Mouse (Mus musculus) neural tube, embryonic 14.5 days (tissue): ENCODE results near the gene Vmn1r195. TPM values are rescaled to one million over a fixed set of nuclear protein-coding genes. Genes with fewer than 3 reads are reported as not detected.
"Not testable (repeated sequence)": the region's sequence is repeated elsewhere in the genome, so short reads cannot be mapped to it uniquely, and the experiment has no call there.

Source experiments
- ATAC-seq: fragments of 200-750 bp; cut with Nextera tagmentation; 2 replicates; pipeline ENCODE4 v1.8.0; 2017; ENCODE audit warnings: low read depth, mild to moderate bottlenecking, moderate TSS enrichment, moderate library complexity
- H3K27ac ChIP-seq: fragments of 300-500 bp; sonication (generic); 2 replicates; pipeline ENCODE4 v1.5.1; 2014; ENCODE audit warnings: low read depth, mild to moderate bottlenecking, control low read depth, low read length, moderate library complexity, mixed read lengths
- H3K27me3 ChIP-seq: fragments of 300-500 bp; sonication (generic); 2 replicates; pipeline ENCODE4 v1.6.1; 2014; ENCODE audit warnings: low read length; ENCODE audit not compliant: control insufficient read depth, insufficient read depth
- H3K36me3 ChIP-seq: fragments of 300-500 bp; sonication (generic); 2 replicates; pipeline ENCODE4 v1.6.1; 2014; ENCODE audit warnings: low read length, mixed read lengths; ENCODE audit not compliant: control insufficient read depth, insufficient read depth
- H3K4me1 ChIP-seq: fragments of 300-500 bp; sonication (generic); 2 replicates; pipeline ENCODE4 v1.6.1; 2014; ENCODE audit warnings: low read length; ENCODE audit not compliant: control insufficient read depth, insufficient read depth
- H3K4me2 ChIP-seq: fragments of 300-500 bp; sonication (generic); 2 replicates; pipeline ENCODE4 v1.6.1; 2014; ENCODE audit warnings: mild to moderate bottlenecking, low read depth, low read length, control low read depth
- H3K4me3 ChIP-seq: fragments of 300-500 bp; sonication (generic); 2 replicates; pipeline ENCODE4 v1.5.1; 2014; ENCODE audit warnings: low read depth, low read length, control low read depth, mixed read lengths
- H3K9ac ChIP-seq: fragments of 300-500 bp; sonication (generic); replicated peaks from 2 replicates; pipeline ENCODE4 v1.6.1; 2014; ENCODE audit warnings: low read depth, mild to moderate bottlenecking, control low read depth, low read length, mixed read lengths
- H3K9me3 ChIP-seq: fragments of 300-500 bp; sonication (generic); 2 replicates; pipeline ENCODE4 v1.6.1; 2016; ENCODE audit warnings: low read length; ENCODE audit not compliant: control insufficient read depth
- WGBS: fragments of 180-500 bp; shearing (Covaris S2); extraction: QIAGEN DNeasy Blood & Tissue Kit; methylation state at CpG from one replicate; pipeline ENCODE4 v1.1.7; 2014; 5-methylcytosine and 5-hydroxymethylcytosine counted together
- polyA plus RNA-seq: library from polyadenylated mRNA; unstranded; fragments of >200 nt; fragmentation: Nextera tagmentation; extraction: Ambion mirVana; gene quantifications from 2 replicates; pipeline ENCODE4 v1.2.1, GENCODE M21; 2014

Gene Vmn1r195
- polyA plus RNA-seq: not detected in 2 replicates

DNA sequence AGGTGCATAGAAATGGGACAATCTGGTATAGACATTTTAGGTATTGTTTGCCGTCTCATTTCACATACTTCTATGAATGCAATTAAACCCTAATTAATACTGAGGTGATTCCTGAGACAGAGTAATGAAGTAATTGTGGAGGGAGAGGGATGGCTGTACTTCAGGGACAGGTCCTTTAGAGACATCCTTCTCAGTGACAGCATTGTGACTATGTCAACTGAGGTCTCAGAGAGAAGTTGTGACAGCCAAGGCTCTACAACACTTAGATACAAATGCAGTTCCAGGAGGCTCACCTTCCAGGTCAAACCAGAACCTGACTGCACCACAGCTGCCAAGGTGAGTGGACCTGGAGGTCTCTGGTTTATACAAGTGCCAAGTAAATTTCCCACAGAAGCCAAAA lies at the start of gene Vmn1r195:
Gene Vmn1r195 (plus strand): TSS at position 301 of the 400 bp plus-strand sequence.
- H3K4me2 ChIP-seq, H3K4me1 ChIP-seq, H3K4me3 ChIP-seq, H3K9ac ChIP-seq, H3K9me3 ChIP-seq, H3K27me3 ChIP-seq, H3K36me3 ChIP-seq, H3K27ac ChIP-seq, ATAC-seq: not testable (repeated sequence)
- 94% methylated on average over 1 of the region's 1 CpGs for WGBS

DNA sequence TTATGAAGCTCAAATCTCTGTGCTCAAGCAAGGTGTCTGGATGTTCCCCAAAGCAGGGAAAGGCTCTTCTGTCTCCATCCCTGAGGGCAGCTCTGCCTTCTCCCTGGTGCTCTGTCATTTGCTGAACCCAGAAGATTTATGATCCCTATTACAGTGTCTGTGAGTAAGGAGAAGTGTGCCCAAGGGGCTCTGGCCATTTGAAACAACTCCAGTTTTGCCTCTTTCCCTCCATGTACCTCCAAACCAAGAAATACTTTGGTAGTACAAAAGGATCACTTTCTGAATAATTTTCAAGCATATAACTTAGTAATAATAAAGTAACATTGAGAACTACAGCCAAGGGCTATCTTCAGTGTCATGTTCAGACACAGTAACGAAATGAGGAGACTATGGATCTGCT lies 47.3 kb upstream of the Vmn1r195 start, which contains the start of gene Vmn1r193:
Gene Vmn1r193 (minus strand): TSS at position 101 of the 400 bp plus-strand sequence.
- not testable (repeated sequence) for H3K36me3 ChIP-seq, H3K4me2 ChIP-seq, H3K4me3 ChIP-seq, H3K27me3 ChIP-seq, ATAC-seq, H3K27ac ChIP-seq, H3K4me1 ChIP-seq, H3K9ac ChIP-seq, H3K9me3 ChIP-seq
- WGBS: 85% methylated on average over 1 of the region's 1 CpGs

DNA sequence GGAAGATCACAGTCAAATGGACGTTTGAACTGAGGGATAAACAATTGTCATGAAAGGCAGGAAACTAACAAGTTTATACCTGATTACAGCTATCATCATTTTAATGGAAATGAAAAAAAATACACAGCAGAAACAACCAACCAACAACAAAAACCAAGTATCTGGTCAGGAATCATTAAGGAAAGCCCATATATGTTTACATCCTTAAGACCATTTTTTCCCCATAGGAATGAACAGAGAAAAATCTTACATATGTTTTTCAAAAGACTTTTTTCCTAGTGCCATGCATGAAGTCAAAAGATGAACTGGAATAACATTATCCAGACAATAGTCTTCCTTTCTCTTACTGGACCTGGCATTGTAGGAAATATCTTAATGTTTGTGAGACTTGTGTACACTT lies 26.4 kb upstream of the Vmn1r195 start, which contains the start of gene Vmn1r194:
Gene Vmn1r194 (plus strand): TSS at position 301 of the 400 bp plus-strand sequence.
- ATAC-seq: no peak
- WGBS: 48% methylated on average over 1 of the region's 1 CpGs

DNA sequence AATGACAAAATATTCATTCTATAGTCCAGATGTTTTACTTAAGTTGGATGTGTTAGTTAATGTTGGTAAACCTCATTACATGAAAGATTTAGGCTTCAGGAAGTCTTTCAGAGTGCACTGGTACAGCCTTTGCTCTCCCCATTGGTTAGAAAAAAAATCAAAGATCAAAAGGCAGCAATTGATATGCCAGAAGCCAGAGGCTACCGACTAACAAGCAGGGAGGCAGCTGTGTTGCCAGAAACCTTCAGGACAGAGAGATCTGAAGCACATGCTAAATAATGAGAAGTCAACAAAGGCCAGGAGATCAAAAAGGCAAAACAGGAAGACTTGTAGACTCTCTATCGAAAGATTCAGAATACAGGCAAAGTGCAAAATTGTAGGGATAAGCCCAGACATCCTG lies 1.4 kb downstream of the Vmn1r195 start:
- no peak for ATAC-seq
- no peaks in the 10 kb centered on the region for H3K36me3 ChIP-seq
- WGBS: 49% methylated on average over 2 of the region's 2 CpGs
- no peaks in the 10 kb centered on the region for H3K9me3 ChIP-seq
- no peak overlapping the region for H3K27ac ChIP-seq
- H3K9ac ChIP-seq: no peak overlapping the region
- no peak overlapping the region for H3K4me2 ChIP-seq
- H3K4me3 ChIP-seq: no peak overlapping the region
- H3K27me3 ChIP-seq: no peaks in the 10 kb centered on the region
- H3K4me1 ChIP-seq: no peaks in the 10 kb centered on the region

More for the DNA sequence above, 26.4 kb upstream of the Vmn1r195 start, which contains the start of gene Vmn1r194:
- Histone ChIP-seq H3K4me1 (no peaks in the 10 kb centered on the region), H3K27me3 (no peaks in the 10 kb centered on the region), H3K4me2 (no peak within 1 kb of the TSS), H3K4me3 (no peak within 1 kb of the TSS), H3K9ac (no peak within 1 kb of the TSS), H3K27ac (no peak within 1 kb of the TSS), H3K36me3 (no peaks in the 10 kb centered on the region), H3K9me3 (no peaks in the 10 kb centered on the region)

DNA sequence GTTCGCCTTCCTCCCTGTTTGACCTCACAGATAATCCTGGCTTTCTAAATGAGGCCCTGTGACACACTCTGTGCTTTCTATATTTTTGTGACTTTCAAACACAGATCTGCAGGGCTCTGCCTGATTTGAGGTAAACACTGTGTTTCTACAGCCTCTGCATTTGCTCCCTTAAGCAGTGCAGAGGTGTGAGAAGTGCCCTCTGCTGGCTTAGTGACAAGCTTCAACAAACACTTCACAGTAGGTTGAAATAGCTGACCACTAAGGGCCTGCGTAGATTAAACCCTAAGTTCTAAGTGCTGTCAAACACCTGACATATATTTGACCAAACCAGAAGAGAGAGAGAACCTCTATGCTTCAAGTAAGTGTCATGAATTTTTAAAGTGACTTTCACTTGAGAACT lies 14.3 kb downstream of the Vmn1r195 start:
- Histone ChIP-seq H3K9me3 (no peaks in the 10 kb centered on the region), H3K4me1 (no peaks in the 10 kb centered on the region), H3K36me3 (no peaks in the 10 kb centered on the region), H3K4me3 (no peak overlapping the region), H3K27ac (no peak overlapping the region), H3K27me3 (no peaks in the 10 kb centered on the region), H3K4me2 (no peak overlapping the region), H3K9ac (no peak overlapping the region)
- WGBS: 82% methylated on average over 2 of the region's 2 CpGs
- ATAC-seq: no peak

DNA sequence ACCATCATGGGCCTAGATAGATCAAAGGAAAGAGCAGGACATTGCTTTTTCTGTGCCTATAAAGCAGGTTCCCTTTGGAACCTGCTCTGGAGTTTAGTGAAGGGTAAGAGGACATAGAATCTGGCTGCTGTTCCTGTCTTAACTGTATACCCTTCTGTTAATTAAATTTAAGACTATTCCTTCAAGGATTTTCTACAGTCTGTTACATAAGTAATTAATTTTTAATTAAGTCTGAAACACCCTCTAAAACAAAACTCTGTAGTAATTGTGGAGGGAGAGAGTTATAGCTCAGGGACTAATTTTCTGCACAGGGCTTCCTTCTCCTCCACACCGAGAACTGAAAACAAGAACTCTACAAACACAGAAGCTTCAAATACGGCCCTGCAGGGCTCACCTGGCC lies 19.3 kb downstream of the Vmn1r195 start, which contains the start of gene Vmn1r196:
Gene Vmn1r196 (plus strand): TSS at position 301 of the 400 bp plus-strand sequence.
- no peak within 1 kb of the TSS for H3K4me2 ChIP-seq
- no peaks in the 10 kb centered on the region for H3K9me3 ChIP-seq
- H3K4me1 ChIP-seq: no peaks in the 10 kb centered on the region
- no peaks in the 10 kb centered on the region for H3K36me3 ChIP-seq
- ATAC-seq: no peak
- no peaks in the 10 kb centered on the region for H3K27me3 ChIP-seq
- H3K4me3 ChIP-seq: no peak within 1 kb of the TSS
- H3K27ac ChIP-seq: no peak within 1 kb of the TSS
- no peak within 1 kb of the TSS for H3K9ac ChIP-seq
- WGBS: 86% methylated on average over 2 of the region's 2 CpGs

DNA sequence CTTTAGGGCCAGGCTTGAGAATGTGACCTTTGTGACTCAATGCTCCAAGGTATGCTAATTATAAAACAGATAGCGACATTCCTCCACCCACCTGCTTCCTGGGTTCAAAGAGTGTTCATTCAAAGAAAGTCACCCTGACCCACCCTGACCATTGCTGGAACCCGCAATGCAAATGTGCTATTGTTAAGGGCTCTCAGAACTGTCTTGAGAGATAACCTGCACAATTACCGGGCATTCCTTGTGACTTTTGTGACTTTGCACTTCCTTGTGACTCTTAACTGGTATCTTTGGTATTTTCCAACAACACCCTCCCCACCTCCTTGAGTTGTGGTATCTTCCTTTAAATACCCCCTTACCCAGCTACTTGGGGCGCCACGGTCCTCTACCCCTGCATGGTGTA lies 37.8 kb downstream of the Vmn1r195 start:
- H3K9me3 ChIP-seq: not testable (repeated sequence)

DNA sequence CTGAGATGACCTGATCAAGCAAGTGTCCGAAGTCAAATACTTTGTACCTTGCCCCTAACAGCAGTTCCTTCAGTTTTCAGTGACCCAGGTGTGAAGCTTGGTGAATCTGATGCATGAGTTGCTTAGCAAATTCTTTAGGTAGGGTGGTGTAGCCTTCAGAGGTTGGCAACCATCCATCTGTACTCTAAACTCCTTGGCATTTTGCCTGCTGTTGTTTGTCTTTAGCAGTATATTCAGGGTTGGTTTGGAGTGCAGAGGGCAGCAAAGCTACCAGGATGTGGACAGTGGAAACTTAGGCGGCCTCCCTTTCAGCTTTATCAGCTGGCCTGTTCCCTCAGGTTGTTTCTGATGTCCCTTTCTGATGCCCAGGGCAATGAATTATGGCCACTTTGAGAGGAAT lies 45.0 kb downstream of the Vmn1r195 start:
- WGBS: 84% methylated on average over 2 of the region's 2 CpGs
- Histone ChIP-seq H3K4me2 (no peak overlapping the region), H3K9me3 (no peaks in the 10 kb centered on the region), H3K4me1 (no peaks in the 10 kb centered on the region), H3K27me3 (no peaks in the 10 kb centered on the region), H3K27ac (no peak overlapping the region), H3K9ac (no peak overlapping the region), H3K36me3 (no peaks in the 10 kb centered on the region), H3K4me3 (no peak overlapping the region)
- no peak for ATAC-seq

More for the DNA sequence above, 37.8 kb downstream of the Vmn1r195 start:
- 93% methylated on average over 5 of the region's 5 CpGs for WGBS
- not testable (repeated sequence) for H3K9ac ChIP-seq, H3K36me3 ChIP-seq, H3K4me3 ChIP-seq, H3K4me1 ChIP-seq, H3K27me3 ChIP-seq, ATAC-seq, H3K27ac ChIP-seq, H3K4me2 ChIP-seq

DNA sequence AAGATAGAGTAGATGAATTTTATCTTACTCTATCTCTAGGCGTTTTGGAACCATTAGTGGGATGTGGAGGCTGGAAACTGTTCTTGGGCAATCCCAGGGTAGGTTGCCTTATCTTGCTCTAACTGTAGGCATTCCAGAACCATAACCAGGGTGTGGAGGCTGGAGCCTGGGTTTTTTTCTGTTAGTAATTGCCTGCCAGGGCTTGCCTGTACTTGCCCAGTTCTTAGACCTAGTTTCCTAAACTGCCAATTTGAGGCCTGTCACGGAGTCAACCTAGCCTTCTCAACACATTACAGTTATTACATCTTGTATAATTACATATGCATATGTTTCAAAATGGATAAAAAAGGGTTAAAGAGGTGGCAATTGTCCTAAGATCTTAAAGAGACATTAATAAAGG lies 47.0 kb downstream of the Vmn1r195 start:
- H3K4me2 ChIP-seq: no peak overlapping the region
- H3K4me3 ChIP-seq: no peak overlapping the region
- H3K27me3 ChIP-seq: no peaks in the 10 kb centered on the region
- no peaks in the 10 kb centered on the region for H3K36me3 ChIP-seq
- no peaks in the 10 kb centered on the region for H3K4me1 ChIP-seq
- H3K27ac ChIP-seq: no peak overlapping the region
- no peak for ATAC-seq
- H3K9me3 ChIP-seq: no peaks in the 10 kb centered on the region
- 84% methylated on average over 2 of the region's 2 CpGs for WGBS
- no peak overlapping the region for H3K9ac ChIP-seq
